Mouse (Mus musculus): ENCODE data around the gene Rbfox3. TPM values are rescaled to one million over a fixed set of nuclear protein-coding genes. Genes with fewer than 3 reads are reported as not detected.
A peak's percentile ranks its signal among the peaks of the same experiment; 100 is the strongest.

Rbfox3 gene
- total RNA-seq, 2 experiments from 2014 or later: 276 to 303 TPM

GRCm38 (mm10) chr11:118912686-118913085 is 1.3 kb upstream of the Rbfox3 start:
- no peak for TF ChIP-seq CTCF (conservative IDR thresholded peaks at IDR 0.05)
- DNase-seq (ENCODE audit: low spot score in 2 of 2): no peak
- H3K4me3 ChIP-seq: no peak overlapping the region
- H3K27ac ChIP-seq: peak overlapping the region; percentile 76

- TF ChIP-seq CTCF (conservative IDR thresholded peaks at IDR 0.05): no peak
- Histone ChIP-seq H3K27ac (no peak overlapping the region; the same call in 1 of the 2 replicates), H3K4me3 (no peak overlapping the region)
- DNase-seq (ENCODE audit: low spot score in 2 of 2): no peak
Observed at GRCm38 (mm10) chr11:118910756-118911155, 641 bp downstream of the Rbfox3 start.

GRCm38 (mm10) chr11:118909814-118910201 is 1.6 kb downstream of the Rbfox3 start:
- Histone ChIP-seq H3K4me3 (peak overlapping the region; percentile 77), H3K27ac (peak overlapping the region; percentile 99)
- no peak for DNase-seq (ENCODE audit: low spot score in 2 of 2)
- no peak for TF ChIP-seq CTCF (conservative IDR thresholded peaks at IDR 0.05)

GRCm38 (mm10) chr11:118908981-118909813 is 2.2 kb downstream of the Rbfox3 start:
- H3K4me3 ChIP-seq: peak overlapping the region; percentile 77
- no peak for TF ChIP-seq CTCF (conservative IDR thresholded peaks at IDR 0.05)
- DNase-seq (ENCODE audit: low spot score in 2 of 2): peak in 1 of 2 experiments; percentile 60
- H3K27ac ChIP-seq: peak overlapping the region; percentile 99

GRCm38 (mm10) chr11:118908431-118908980 is 2.9 kb downstream of the Rbfox3 start:
- no peak for TF ChIP-seq CTCF (conservative IDR thresholded peaks at IDR 0.05)
- peak overlapping the region; percentile 99 for H3K27ac ChIP-seq
- peak in 1 of 2 experiments; percentile 53 for DNase-seq (ENCODE audit: low spot score in 2 of 2)
- H3K4me3 ChIP-seq: peak overlapping the region; percentile 77

- DNase-seq (ENCODE audit: low spot score in 2 of 2): no peak
- Histone ChIP-seq H3K27ac (peak overlapping the region; percentile 99), H3K4me3 (peak overlapping the region; percentile 77)
- TF ChIP-seq CTCF (conservative IDR thresholded peaks at IDR 0.05): peak; percentile 30
Observed at GRCm38 (mm10) chr11:118907471-118908401, 3.7 kb downstream of the Rbfox3 start.

- Histone ChIP-seq H3K27ac (peak overlapping the region; percentile 99), H3K4me3 (peak overlapping the region; percentile 77)
- TF ChIP-seq CTCF (conservative IDR thresholded peaks at IDR 0.05): no peak
- DNase-seq (ENCODE audit: low spot score in 2 of 2): peak; percentile 60 to 63
Observed at GRCm38 (mm10) chr11:118906824-118907470, 4.5 kb downstream of the Rbfox3 start.

- no peak for DNase-seq (ENCODE audit: low spot score in 2 of 2)
- TF ChIP-seq CTCF (conservative IDR thresholded peaks at IDR 0.05): no peak
- H3K4me3 ChIP-seq: peak overlapping the region; percentile 77
- peak overlapping the region; percentile 99 for H3K27ac ChIP-seq
Observed at GRCm38 (mm10) chr11:118906131-118906823, 5.1 kb downstream of the Rbfox3 start.

GRCm38 (mm10) chr11:118905656-118906055 is 5.7 kb downstream of the Rbfox3 start:
- H3K27ac ChIP-seq: peak overlapping the region; percentile 99
- peak; percentile 64 to 86 for DNase-seq (ENCODE audit: low spot score in 2 of 2)
- H3K4me3 ChIP-seq: peak overlapping the region; percentile 77
- TF ChIP-seq CTCF (conservative IDR thresholded peaks at IDR 0.05): no peak

GRCm38 (mm10) chr11:118904253-118904652 is 7.1 kb downstream of the Rbfox3 start:
- no peak overlapping the region for H3K27ac ChIP-seq
- H3K4me3 ChIP-seq: no peak overlapping the region
- no peak for DNase-seq (ENCODE audit: low spot score in 2 of 2)
- TF ChIP-seq CTCF (conservative IDR thresholded peaks at IDR 0.05): no peak

- no peak overlapping the region for H3K4me3 ChIP-seq
- no peak for DNase-seq (ENCODE audit: low spot score in 2 of 2)
- peak overlapping the region; percentile 55; the same call in 1 of the 2 replicates for H3K27ac ChIP-seq
- no peak for TF ChIP-seq CTCF (conservative IDR thresholded peaks at IDR 0.05)
Observed at GRCm38 (mm10) chr11:118899771-118900545, 11.4 kb downstream of the Rbfox3 start.

All from layer of hippocampus, adult 2 months (tissue).